Mouse (Mus musculus): Measurements from ENCODE around the gene Klf5.
A peak's percentile ranks its signal among the peaks of the same experiment; 100 is the strongest.

- TF ChIP-seq MYOG (IDR thresholded peaks at IDR 0.05; ENCODE audit: control insufficient read depth in 1 of 3, insufficient read depth in 1 of 3, insufficient read length in 2 of 3, low read depth in 2 of 3) (peak in 1 of 3 experiments; percentile 88), POLR2A (IDR thresholded peaks at IDR 0.05; ENCODE audit: insufficient read length, low read depth) (no peak), SRF (IDR thresholded peaks at IDR 0.05; ENCODE audit: control insufficient read depth, insufficient read length, low read depth) (no peak)
These were observed 27.3 kb downstream of the Klf5 start for GRCm38 (mm10) chr14:99325597-99326472.
